Mouse (Mus musculus) layer of hippocampus, adult 9-10 months (tissue): ENCODE results near the gene Spata21.
A peak's percentile ranks its signal among the peaks of the same experiment; 100 is the strongest.
"Not testable (repeated sequence)": the region's sequence is repeated elsewhere in the genome, so short reads cannot be mapped to it uniquely, and the experiment has no call there.

Experiments
- DNase-seq: peaks from one replicate; pipeline ENCODE4 v3.0.0; 2022; ENCODE audit warnings: low spot score

The Spata21 gene

GRCm38 (mm10) chr4:141130704-141131342 lies 42.7 kb downstream of the Spata21 start:
- DNase-seq = no peak

DNA sequence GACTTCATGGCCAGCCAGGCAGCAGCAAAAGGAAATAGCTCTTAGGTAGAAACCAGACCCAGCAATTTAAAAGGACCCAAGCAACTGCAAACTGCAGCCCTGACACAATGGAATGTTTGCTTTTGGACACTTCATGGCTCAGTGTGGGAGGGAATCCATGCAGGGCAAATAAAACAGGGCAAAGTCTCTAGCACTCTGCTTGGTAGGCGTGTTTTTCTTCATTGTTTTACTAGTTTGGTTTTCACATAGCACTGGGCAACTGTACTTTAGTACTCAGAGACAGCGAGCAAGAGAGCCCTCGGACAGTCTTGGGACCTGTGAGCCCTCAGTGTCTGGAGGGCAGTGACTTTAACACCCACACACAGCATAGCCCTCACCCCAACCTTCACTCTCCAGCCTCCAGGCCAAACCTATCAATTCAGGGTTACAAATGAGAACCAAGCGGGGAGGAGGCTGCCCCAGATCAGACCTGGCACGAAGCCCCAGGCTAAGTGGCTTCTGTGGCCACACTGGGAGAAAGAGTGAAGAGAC lies 43.5 kb downstream of the Spata21 start:
- DNase-seq = no peak

GRCm38 (mm10) chr4:141132191-141132590 lies 44.1 kb downstream of the Spata21 start:
- no peak for DNase-seq

GRCm38 (mm10) chr4:141133227-141133626 lies 45.1 kb downstream of the Spata21 start:
- no peak for DNase-seq

GRCm38 (mm10) chr4:141134031-141134441 lies 45.9 kb downstream of the Spata21 start:
- no peak for DNase-seq

DNA sequence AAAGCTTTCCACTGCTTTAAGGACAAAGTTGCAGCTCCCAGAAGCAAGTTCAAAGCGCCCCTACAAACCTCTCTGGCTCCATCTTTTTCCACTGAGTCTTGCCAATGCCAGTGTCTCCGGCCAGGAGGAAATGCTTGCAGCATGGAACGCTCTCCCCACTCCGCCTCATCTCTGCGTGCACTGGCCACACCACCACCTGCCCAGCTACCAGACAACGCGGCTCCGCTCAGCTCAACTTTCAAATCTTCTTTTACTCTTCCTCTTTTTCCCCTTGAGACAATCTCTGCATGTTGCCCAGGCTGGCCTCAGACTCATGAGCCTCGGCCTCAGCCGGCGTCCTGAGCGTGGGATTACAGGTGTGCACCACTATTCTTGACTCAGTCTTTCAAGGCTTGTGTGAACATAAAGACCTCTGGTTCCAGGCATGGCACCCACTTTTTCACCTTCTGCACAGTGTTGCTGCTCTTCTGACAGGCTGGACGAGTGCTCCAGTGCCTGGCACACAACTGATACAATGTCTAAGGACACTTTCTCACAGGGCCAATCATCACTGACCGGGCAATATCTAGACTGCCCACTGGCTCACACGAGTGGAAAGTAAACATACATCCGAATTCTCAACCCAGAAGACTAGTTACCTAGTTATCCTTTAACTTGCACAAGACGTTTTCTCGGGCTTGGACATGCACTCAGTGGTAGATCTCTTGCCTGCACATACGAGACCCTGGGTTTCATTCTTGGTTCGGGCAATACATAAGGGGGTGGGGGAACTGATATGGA lies 46.8 kb downstream of the Spata21 start:
- DNase-seq = no peak

- no peak for DNase-seq
Measured at GRCm38 (mm10) chr4:141136126-141136525, 48.0 kb downstream of the Spata21 start.

GRCm38 (mm10) chr4:141137740-141138139 lies 49.6 kb downstream of the Spata21 start:
- not testable (repeated sequence) for DNase-seq

GRCm38 (mm10) chr4:141138425-141139115 lies 50.4 kb downstream of the Spata21 start:
- DNase-seq = no peak

DNA sequence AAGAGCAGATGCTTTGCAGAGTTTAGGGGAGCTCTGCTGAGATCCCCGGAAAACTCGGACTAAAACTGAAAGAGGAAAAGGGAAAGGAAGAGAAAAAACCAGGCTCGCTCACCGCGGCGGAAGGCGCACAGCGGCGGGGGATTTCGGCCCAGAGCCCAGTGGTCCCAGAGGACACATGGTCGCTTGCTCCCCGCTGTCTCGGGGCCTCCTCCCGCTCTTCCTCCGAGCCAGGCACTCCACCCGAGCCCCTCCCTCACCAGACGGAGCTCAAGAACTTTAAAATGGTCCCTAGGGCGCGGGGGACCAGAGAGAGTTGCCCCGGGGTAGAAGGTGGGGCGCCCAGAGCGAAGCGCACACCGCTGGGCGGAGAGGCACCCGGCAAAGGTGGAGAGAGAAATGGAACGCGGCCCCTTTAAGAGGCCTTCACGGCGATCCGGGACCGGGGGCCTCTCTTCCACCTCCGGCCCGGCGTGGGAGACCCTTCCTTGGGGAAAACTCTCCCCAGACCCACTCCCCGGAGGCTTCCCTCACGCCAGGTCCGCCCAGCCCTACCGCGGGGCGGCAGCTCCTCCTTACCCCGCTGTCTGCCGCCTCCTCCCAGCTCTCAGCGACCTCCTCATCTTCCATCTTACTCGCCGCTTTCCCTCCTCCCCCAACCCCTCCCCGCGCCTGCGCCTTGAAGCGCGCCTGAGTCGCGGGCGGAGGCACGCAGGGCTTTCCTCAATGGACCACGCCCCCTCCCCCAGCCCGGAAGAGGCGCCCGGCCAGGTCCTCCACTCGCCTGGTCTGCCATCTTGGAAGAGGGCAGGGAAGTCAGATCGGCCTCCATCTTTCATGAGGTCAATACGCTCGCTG lies 51.2 kb downstream of the Spata21 start, which contains the start of gene Szrd1:
Gene Szrd1, minus strand, starts transcription at position 660 of the 855 bp plus-strand sequence.
- DNase-seq = peak; percentile 95

DNA sequence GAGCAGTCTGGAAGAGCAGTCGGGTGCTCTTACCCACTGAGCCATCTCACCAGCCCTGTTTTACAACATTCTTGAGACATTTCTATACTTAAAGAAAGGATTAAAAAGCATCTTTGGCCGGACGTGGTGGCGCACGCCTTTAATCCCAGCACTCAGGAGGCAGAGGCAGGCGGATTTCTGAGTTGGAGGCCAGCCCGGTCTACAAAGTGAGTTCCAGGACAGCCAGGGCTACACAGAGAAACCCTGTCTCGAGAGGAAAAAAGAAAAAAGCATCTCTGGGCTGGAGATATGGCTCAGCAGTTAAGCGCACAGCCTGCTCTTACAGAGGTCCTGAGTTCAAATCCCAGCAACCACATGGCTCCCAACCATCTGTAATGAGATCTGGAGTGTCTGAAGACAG lies 52.2 kb downstream of the Spata21 start:
- not testable (repeated sequence) for DNase-seq

GRCm38 (mm10) chr4:141140967-141141366 lies 52.8 kb downstream of the Spata21 start:
- DNase-seq = no peak

DNA sequence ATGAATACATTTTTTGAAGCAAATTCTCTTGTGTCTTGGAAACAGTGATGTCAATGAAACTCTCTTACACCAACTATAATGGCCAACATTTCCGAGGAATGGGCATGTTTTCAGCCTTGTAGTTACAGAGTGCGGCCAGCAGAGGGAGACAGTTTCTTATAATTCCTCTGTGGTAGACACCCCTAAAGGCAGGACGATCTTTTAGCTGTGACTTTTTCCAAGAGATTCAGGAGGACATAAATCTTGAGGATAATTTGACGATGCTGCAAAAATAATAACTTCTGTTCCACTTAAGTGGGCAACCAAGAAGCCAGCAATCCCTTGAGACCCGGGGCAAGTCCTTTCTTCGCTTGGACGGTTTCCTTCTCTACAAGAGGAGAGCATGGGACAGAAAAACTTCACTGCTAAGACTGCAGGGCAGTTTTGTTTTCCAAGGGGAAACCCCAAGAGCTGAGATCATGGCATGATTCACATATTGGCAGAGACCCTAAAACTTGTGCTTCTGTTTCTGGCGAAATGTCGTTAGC lies 54.2 kb downstream of the Spata21 start:
- peak; percentile 89 for DNase-seq

GRCm38 (mm10) chr4:141145124-141145523 lies 57.0 kb downstream of the Spata21 start:
- DNase-seq = not testable (repeated sequence)

- DNase-seq = no peak
Measured at GRCm38 (mm10) chr4:141146491-141147033, 58.4 kb downstream of the Spata21 start.

GRCm38 (mm10) chr4:141147112-141148008 lies 59.2 kb downstream of the Spata21 start, which contains the start of gene Fbxo42:
Gene Fbxo42 (plus strand): TSS chr4:141147913.
- DNase-seq = peak; percentile 90

- no peak for DNase-seq
Measured at GRCm38 (mm10) chr4:141148009-141148801, 60.1 kb downstream of the Spata21 start.

GRCm38 (mm10) chr4:141149116-141149515 lies 61.0 kb downstream of the Spata21 start:
- no peak for DNase-seq

DNA sequence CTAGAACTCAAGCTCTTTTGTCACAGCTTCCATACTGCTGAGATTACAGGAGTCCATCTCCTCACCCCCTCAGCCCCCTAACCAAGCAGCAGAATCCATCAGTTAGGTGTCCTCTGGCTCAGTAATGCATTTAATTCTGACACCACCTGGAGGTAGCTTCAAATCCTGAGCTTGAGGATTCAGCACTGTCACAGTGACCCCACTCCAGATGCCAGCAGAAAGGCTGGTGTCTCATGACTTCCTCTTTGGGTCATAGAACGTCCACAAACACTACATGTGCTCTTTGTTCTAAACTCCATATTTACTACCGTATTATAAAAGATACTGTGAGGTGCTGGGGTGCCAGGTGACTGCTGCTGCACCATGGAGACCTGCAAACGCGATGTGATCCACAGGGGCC lies 69.4 kb downstream of the Spata21 start:
- no peak for DNase-seq
